Mouse (Mus musculus) left cerebral cortex, postnatal 36 days (tissue): Measurements from ENCODE around the gene Sp7. TPM values are rescaled to one million over a fixed set of nuclear protein-coding genes. Genes with fewer than 3 reads are reported as not detected.
A peak's percentile ranks its signal among the peaks of the same experiment; 100 is the strongest.

Experiments used
- DNase-seq, 2 experiments: peaks; one replicate each; pipeline ENCODE4 v3.0.0; 2021 to 2022; ENCODE audit warnings: low spot score in 2 of 2, mixed read lengths in 1 of 2
- intact Hi-C: fragments of 180-260 bp; cut with DNase I; formaldehyde crosslinking; loops from one replicate; pipeline ENCODE4 v1.15.1; 2025
- total RNA-seq, 2 experiments: library from RNA; stranded (reverse); gene quantifications; 2 replicates each; pipeline ENCODE4 v1.2.3; 2021

Gene Sp7
- under 1 TPM; 0.79 to 1.00 TPM for total RNA-seq

DNA sequence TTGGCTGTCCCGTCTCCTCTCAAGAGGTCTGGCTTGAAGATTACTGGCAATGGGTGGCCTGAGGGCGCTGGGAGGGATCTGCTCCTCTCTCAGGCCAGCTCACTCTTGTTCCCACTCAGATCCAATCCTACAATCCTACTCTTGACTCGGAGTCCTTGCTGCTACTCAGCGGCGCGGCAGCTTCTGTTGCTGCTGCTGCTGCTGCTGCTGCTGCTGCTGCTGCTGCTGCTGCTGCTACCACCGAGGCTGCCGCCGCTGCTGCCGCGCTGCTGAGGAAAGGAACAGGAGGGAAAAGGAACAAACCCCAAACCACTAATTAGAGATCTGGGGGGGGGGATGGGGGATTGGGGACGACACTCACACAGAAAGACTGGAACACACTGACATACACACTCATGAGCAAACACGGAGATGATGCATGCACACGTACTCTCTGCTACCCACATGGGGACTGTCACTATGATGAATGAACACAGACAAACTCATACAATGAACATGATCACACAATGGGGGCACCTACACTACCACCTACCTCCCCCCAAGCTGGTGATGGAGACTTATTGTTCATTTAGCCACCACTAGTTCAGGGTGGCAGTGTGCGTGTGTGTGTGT, at the start of gene Sp7:
Gene Sp7 (minus strand): TSS at position 450 of the 612 bp plus-strand sequence.
- intact Hi-C loops, result no loop called here
- no peak for DNase-seq

DNA sequence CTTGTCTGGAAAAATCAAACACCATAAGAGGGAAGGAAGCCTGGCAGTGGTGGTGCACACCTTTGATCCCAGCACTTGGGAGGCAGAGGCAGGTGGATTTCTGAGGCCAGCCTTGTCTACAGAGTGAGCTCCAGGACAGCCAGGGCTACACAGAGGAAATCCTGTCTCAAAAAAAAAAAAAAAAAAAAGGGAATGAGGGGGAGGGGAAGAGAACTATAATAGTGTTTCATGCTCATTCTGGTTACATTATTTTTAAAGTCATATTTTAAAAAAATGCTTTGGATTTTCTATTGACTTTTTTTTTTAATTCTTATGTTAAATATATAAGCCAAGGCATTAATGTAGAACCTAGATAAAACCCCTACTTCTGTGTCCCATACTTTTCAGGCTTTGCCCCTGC, 46.7 kb upstream of the Sp7 start:
- DNase-seq, result no peak
- intact Hi-C loops, result no loop called here

- intact Hi-C loops, result no loop called here
- DNase-seq, result no peak
Measured at GRCm38 (mm10) chr15:102411077-102411476, 44.1 kb upstream of the Sp7 start.

- DNase-seq, result no peak
- intact Hi-C loops, result no loop called here
Measured at GRCm38 (mm10) chr15:102409286-102409685, 42.3 kb upstream of the Sp7 start.

GRCm38 (mm10) chr15:102408558-102409130, 41.7 kb upstream of the Sp7 start:
- intact Hi-C loops, result no loop called here
- no peak for DNase-seq

- intact Hi-C loops, result no loop called here
- DNase-seq, result no peak
Measured at GRCm38 (mm10) chr15:102407681-102408557, 40.9 kb upstream of the Sp7 start.

DNA sequence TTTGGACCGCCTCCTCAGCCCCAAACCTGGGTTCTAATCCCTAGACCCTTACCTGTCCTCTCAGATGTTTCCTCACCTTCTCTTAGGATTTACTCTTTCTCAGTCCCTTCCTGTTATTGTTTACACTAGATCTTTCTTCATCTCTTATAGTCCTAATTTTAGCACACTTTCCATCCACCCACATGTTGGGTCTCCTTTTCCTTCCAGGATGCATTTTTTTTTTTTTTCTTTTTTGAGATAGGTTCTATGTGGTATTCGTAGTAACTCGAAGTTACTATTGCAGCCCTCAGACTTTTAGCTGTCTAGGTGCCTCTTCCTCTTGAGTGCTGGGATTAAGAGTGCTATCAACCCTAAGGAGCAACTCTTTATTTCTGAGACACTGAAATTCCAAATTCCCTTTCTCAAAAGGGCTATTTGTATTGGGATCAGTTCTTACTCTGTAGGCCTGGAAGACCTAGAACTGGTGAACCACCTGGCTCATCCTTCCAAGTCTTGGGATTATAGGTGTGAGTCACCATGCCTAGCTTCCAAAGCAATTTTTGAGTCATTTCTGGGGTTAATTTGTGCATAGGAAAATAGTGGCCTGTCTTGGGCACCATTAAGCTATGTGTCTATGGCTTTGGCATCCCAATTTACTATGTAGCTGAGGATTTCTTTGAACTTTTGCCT, 40.1 kb upstream of the Sp7 start:
- intact Hi-C loops, result no loop called here
- DNase-seq, result no peak

GRCm38 (mm10) chr15:102406196-102406911, 39.4 kb upstream of the Sp7 start:
- intact Hi-C loops, result no loop called here
- DNase-seq, result peak; percentile 62 to 68

- DNase-seq, result peak; percentile 98 to 99
- intact Hi-C loops, result no loop called here
Measured at GRCm38 (mm10) chr15:102405489-102406195, 38.7 kb upstream of the Sp7 start, which contains the start of gene Sp1. Sp1 (plus strand) TSS chr15:102406143.

- intact Hi-C loops, result no loop called here
- DNase-seq, result no peak
Measured at GRCm38 (mm10) chr15:102404608-102405488, 37.9 kb upstream of the Sp7 start.

GRCm38 (mm10) chr15:102402210-102402609, 35.2 kb upstream of the Sp7 start:
- intact Hi-C loops, result no loop called here
- no peak for DNase-seq

- intact Hi-C loops, result no loop called here
- DNase-seq, result no peak
Measured at GRCm38 (mm10) chr15:102401278-102401677, 34.3 kb upstream of the Sp7 start.

DNA sequence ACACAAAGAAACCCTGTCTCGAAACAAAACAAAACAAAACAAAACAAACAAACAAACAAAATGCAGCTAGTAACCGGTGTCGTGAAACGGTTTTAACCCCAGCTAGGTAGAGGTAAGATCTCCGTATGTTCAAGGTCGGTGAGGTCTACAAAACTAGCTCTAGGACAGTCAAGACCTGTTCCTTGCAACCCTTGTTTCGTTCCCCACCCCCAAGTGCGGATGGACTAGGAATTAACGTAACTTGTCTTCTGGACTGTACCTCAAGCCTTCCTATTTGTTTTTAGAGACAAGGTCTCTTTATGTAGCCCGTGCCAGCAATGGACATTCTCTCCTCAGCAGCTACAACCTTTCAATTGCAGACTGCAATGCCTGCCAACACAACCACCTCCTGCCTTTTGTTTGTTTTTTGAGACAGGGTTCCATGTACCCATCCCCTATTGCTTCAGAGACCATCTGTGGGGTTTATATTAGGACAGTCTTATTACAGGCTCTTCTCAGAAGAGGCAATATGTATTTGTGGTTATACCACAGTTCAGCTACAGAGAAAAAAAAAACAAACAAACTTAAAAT, 33.6 kb upstream of the Sp7 start:
- intact Hi-C loops, result no loop called here

GRCm38 (mm10) chr15:102399229-102400221, 32.5 kb upstream of the Sp7 start:
- peak; percentile 52 to 64 for DNase-seq
- intact Hi-C loops, result no loop called here

More for the DNA sequence above, 33.6 kb upstream of the Sp7 start:
- DNase-seq, result no peak

- intact Hi-C loops, result no loop called here
- no peak for DNase-seq
Measured at GRCm38 (mm10) chr15:102398629-102399028, 31.6 kb upstream of the Sp7 start.

GRCm38 (mm10) chr15:102395061-102395460, 28.1 kb upstream of the Sp7 start:
- no peak for DNase-seq
- intact Hi-C loops, result no loop called here
